Mouse (Mus musculus): ENCODE results near the gene Lta. TPM values are rescaled to one million over a fixed set of nuclear protein-coding genes. Genes with fewer than 3 reads are reported as not detected.

Lta gene
- total RNA-seq, 4 experiments from 2014 or later = 0.28 to 1.2 (median 0.58) TPM

- no peak for DNase-seq (ENCODE audit: low spot score in 2 of 2)
Observed at GRCm38 (mm10) chr17:35162121-35162520, 43.0 kb downstream of the Lta start.

GRCm38 (mm10) chr17:35161421-35161820, 43.7 kb downstream of the Lta start:
- no peak for DNase-seq (ENCODE audit: low spot score in 2 of 2)

GRCm38 (mm10) chr17:35159638-35160037, 45.5 kb downstream of the Lta start:
- no peak for DNase-seq (ENCODE audit: low spot score in 2 of 2)

GRCm38 (mm10) chr17:35158850-35159593, 46.1 kb downstream of the Lta start:
- no peak for DNase-seq (ENCODE audit: low spot score in 2 of 2)

GRCm38 (mm10) chr17:35157661-35158175, 47.4 kb downstream of the Lta start:
- no peak for DNase-seq (ENCODE audit: low spot score in 2 of 2)

- no peak for DNase-seq (ENCODE audit: low spot score in 2 of 2)
Observed at GRCm38 (mm10) chr17:35157254-35157653, 47.9 kb downstream of the Lta start.

- no peak for DNase-seq (ENCODE audit: low spot score in 2 of 2)
Observed at GRCm38 (mm10) chr17:35156461-35157200, 48.5 kb downstream of the Lta start.

- DNase-seq (ENCODE audit: low spot score in 2 of 2) = no peak
Observed at GRCm38 (mm10) chr17:35155451-35155850, 49.7 kb downstream of the Lta start.

GRCm38 (mm10) chr17:35154616-35155015, 50.5 kb downstream of the Lta start:
- no peak for DNase-seq (ENCODE audit: low spot score in 2 of 2)

- no peak for DNase-seq (ENCODE audit: low spot score in 2 of 2)
Observed at GRCm38 (mm10) chr17:35153931-35154330, 51.2 kb downstream of the Lta start.

Small RNA genes lying within 50 kb of the gene (microRNA-seq; reads per million reads assigned to microRNA genes)
- gene Mir6973a (0 reads per million in 2 experiments), gene Mir6974 (0.21 to 0.22 reads per million in 2 experiments), gene Mir6975 (0.21 to 0.22 reads per million in 2 experiments), gene Mir8094 (0 to 0.66 reads per million in 2 experiments)

Other genes starting within 250 kb of the Lta start
- gene Hspa1b, start 246.1 kb downstream of the Lta start, total RNA-seq (2022) = 10 to 100 TPM in 2 of 4 experiments, 1 to 10 TPM in 2; 6.9 to 13.1 (median 10.4) TPM
- gene Gm20481, start 235.4 kb downstream of the Lta start, total RNA-seq (2022) = not detected
- gene Hspa1a, start 233.2 kb downstream of the Lta start, total RNA-seq (2022) = 10 to 100 TPM; 11.9 to 17.5 (median 13.7) TPM
- gene Hspa1l, start 232.6 kb downstream of the Lta start, total RNA-seq (2022) = under 1 TPM; 0.24 to 0.72 (median 0.58) TPM
- gene Lsm2, start 223.5 kb downstream of the Lta start, total RNA-seq (2022) = 10 to 100 TPM; 14.1 to 22.5 (median 17.3) TPM
- 10 to 100 TPM; 43.5 to 53.0 (median 48.2) TPM for gene Vars, start 204.4 kb downstream of the Lta start, total RNA-seq (2022)
- gene Vwa7, start 188.8 kb downstream of the Lta start, total RNA-seq (2022) = 1 to 10 TPM in 3 of 4 experiments, under 1 TPM in 1; 0.95 to 1.5 (median 1.3) TPM
- gene Sapcd1, start 177.3 kb downstream of the Lta start, total RNA-seq (2022) = under 1 TPM in 2 of 4 experiments, not detected in 2; 0.59 to 0.67 TPM
- 1 to 10 TPM in 1 of 4 experiments, under 1 TPM in 2, not detected in 1; 0.34 to 1.2 (median 0.78) TPM for gene Msh5, start 158.6 kb downstream of the Lta start, total RNA-seq (2022)
- gene Clic1, start 155.4 kb downstream of the Lta start, total RNA-seq (2022) = 10 to 100 TPM; 10.2 to 18.3 (median 11.8) TPM
- gene Ddah2, start 146.3 kb downstream of the Lta start, total RNA-seq (2022) = 10 to 100 TPM; 13.1 to 20.2 (median 14.8) TPM
- gene Ly6g6c, start 140.0 kb downstream of the Lta start, total RNA-seq (2022) = not detected
- gene Mpig6b, start 139.2 kb downstream of the Lta start, total RNA-seq (2022) = under 1 TPM in 1 of 4 experiments, not detected in 3; 0.15 TPM
- gene Ly6g6e, start 128.4 kb downstream of the Lta start, total RNA-seq (2022) = 1 to 10 TPM; 3.7 to 4.9 (median 4.0) TPM
- 1 to 10 TPM in 3 of 4 experiments, under 1 TPM in 1; 0.70 to 1.8 (median 1.3) TPM for gene Ly6g6d, start 127.3 kb downstream of the Lta start, total RNA-seq (2022)
- gene Ly6g6f, start 119.7 kb downstream of the Lta start, total RNA-seq (2022) = under 1 TPM in 2 of 4 experiments, not detected in 2; 0.50 to 0.54 TPM
- gene Abhd16a, start 116.1 kb downstream of the Lta start, total RNA-seq (2022) = 100 to 1,000 TPM; 117 to 125 (median 121) TPM
- not detected for gene Ly6g5c, start 97.1 kb downstream of the Lta start, total RNA-seq (2022)
- under 1 TPM; 0.32 to 1.00 (median 0.46) TPM for gene Ly6g5b, start 89.9 kb downstream of the Lta start, total RNA-seq (2022)
- 10 to 100 TPM; 19.7 to 24.5 (median 22.8) TPM for gene Gpank1, start 83.9 kb downstream of the Lta start, total RNA-seq (2022)
- gene Csnk2b, start 83.3 kb downstream of the Lta start, total RNA-seq (2022) = 100 to 1,000 TPM; 188 to 228 (median 194) TPM
- 10 to 100 TPM; 25.6 to 34.3 (median 30.1) TPM for gene D17H6S53E, start 79.0 kb downstream of the Lta start, total RNA-seq (2022)
- not detected for gene Apom, start 73.3 kb downstream of the Lta start, total RNA-seq (2022)
- 100 to 1,000 TPM; 263 to 306 (median 290) TPM for gene Bag6, start 70.2 kb downstream of the Lta start, total RNA-seq (2022)
- 100 to 1,000 TPM; 272 to 295 (median 280) TPM for gene Prrc2a, start 40.5 kb downstream of the Lta start, total RNA-seq (2022)
- gene Aif1, start 29.3 kb downstream of the Lta start, total RNA-seq (2022) = 10 to 100 TPM; 11.2 to 30.3 (median 17.4) TPM
- gene Lst1, start 16.9 kb downstream of the Lta start, total RNA-seq (2022) = 10 to 100 TPM in 1 of 4 experiments, 1 to 10 TPM in 3; 6.5 to 10.1 (median 7.9) TPM
- gene Ltb, start 10.9 kb downstream of the Lta start, total RNA-seq (2022) = 1 to 10 TPM in 3 of 4 experiments, not detected in 1; 1.0 to 1.6 (median 1.2) TPM
- gene Tnf, start 3.3 kb downstream of the Lta start, total RNA-seq (2022) = under 1 TPM in 1 of 4 experiments, not detected in 3; 0.39 TPM
- gene Gm16181, start 15.5 kb upstream of the Lta start, total RNA-seq (2022) = not detected
- 100 to 1,000 TPM; 552 to 589 (median 575) TPM for gene Atp6v1g2, start 28.3 kb upstream of the Lta start, total RNA-seq (2022)
- gene Nfkbil1, start 30.4 kb upstream of the Lta start, total RNA-seq (2022) = 10 to 100 TPM; 14.1 to 18.8 (median 17.1) TPM
- gene Ddx39b, start 36.4 kb upstream of the Lta start, total RNA-seq (2022) = 100 to 1,000 TPM; 175 to 212 (median 200) TPM
- 10 to 100 TPM; 29.5 to 72.8 (median 47.5) TPM for gene H2-D1, start 57.4 kb upstream of the Lta start, total RNA-seq (2022)
- gene H2-Q1, start 115.1 kb upstream of the Lta start, total RNA-seq (2022) = 1 to 10 TPM in 3 of 4 experiments, under 1 TPM in 1; 0.67 to 2.3 (median 1.4) TPM
- gene H2-Q2, start 136.9 kb upstream of the Lta start, total RNA-seq (2022) = 1 to 10 TPM in 2 of 4 experiments, under 1 TPM in 2; 0.34 to 1.3 (median 0.94) TPM
- 1 to 10 TPM; 2.5 to 7.0 (median 4.7) TPM for gene H2-Q4, start 174.3 kb upstream of the Lta start, total RNA-seq (2022)
- gene H2-Q6, start 219.5 kb upstream of the Lta start, total RNA-seq (2022) = 1 to 10 TPM in 1 of 4 experiments, under 1 TPM in 3; 0.38 to 1.5 (median 0.86) TPM
- 1 to 10 TPM in 2 of 4 experiments, under 1 TPM in 2; 0.59 to 2.3 (median 1.1) TPM for gene H2-Q7, start 233.8 kb upstream of the Lta start, total RNA-seq (2022)

Data from left cerebral cortex, adult 8-10 months (tissue).